Mouse (Mus musculus) hindbrain, embryonic 13.5 days (tissue): ENCODE measurements around the gene Gsg1l. TPM values are rescaled to one million over a fixed set of nuclear protein-coding genes. Genes with fewer than 3 reads are reported as not detected.

Experiments used
- ATAC-seq: fragments of 200-750 bp; cut with Nextera tagmentation; 2 replicates; pipeline ENCODE4 v1.8.0; 2017; ENCODE audit warnings: moderate TSS enrichment; ENCODE audit not compliant: low FRiP score
- H3K27ac ChIP-seq: fragments of 300-500 bp; sonication (generic); 2 replicates; pipeline ENCODE4 v1.5.1; 2015; ENCODE audit warnings: inconsistent platforms, mild to moderate bottlenecking, moderate library complexity
- H3K27me3 ChIP-seq: fragments of 300-500 bp; sonication (generic); 2 replicates; pipeline ENCODE4 v1.6.1; 2015; ENCODE audit warnings: mild to moderate bottlenecking, inconsistent platforms
- H3K36me3 ChIP-seq: fragments of 300-500 bp; sonication (generic); 2 replicates; pipeline ENCODE4 v1.6.1; 2015; ENCODE audit warnings: mild to moderate bottlenecking, inconsistent platforms
- H3K4me1 ChIP-seq: fragments of 300-500 bp; sonication (generic); replicated peaks from 2 replicates; pipeline ENCODE4 v1.6.1; 2015; ENCODE audit warnings: inconsistent platforms
- H3K4me2 ChIP-seq: fragments of 300-500 bp; sonication (generic); 2 replicates; pipeline ENCODE4 v1.6.1; 2015; ENCODE audit warnings: inconsistent platforms, mild to moderate bottlenecking, moderate library complexity
- H3K4me3 ChIP-seq: fragments of 300-500 bp; sonication (generic); 2 replicates; pipeline ENCODE4 v1.5.1; 2015; ENCODE audit warnings: mild to moderate bottlenecking, inconsistent platforms
- H3K9ac ChIP-seq: fragments of 300-500 bp; sonication (generic); 2 replicates; pipeline ENCODE4 v1.6.1; 2015; ENCODE audit warnings: mild to moderate bottlenecking, inconsistent platforms
- H3K9me3 ChIP-seq: fragments of 300-500 bp; sonication (generic); 2 replicates; pipeline ENCODE4 v1.6.1; 2016; ENCODE audit warnings: inconsistent platforms
- WGBS: fragments of 180-500 bp; shearing (Covaris S2); methylation state at CpG from one replicate; pipeline ENCODE4 v1.1.7; 2015; 5-methylcytosine and 5-hydroxymethylcytosine counted together
- polyA plus RNA-seq: library from polyadenylated mRNA; unstranded; fragments of >200 nt; fragmentation: Nextera tagmentation; extraction: Ambion mirVana; gene quantifications from 2 replicates; pipeline ENCODE4 v1.2.1, GENCODE M21; 2015

The Gsg1l gene
- polyA plus RNA-seq, 1 experiment from 2014 or later = 8.8 TPM

GRCm38 (mm10) chr7:125888373-125888772 is 193.8 kb downstream of the Gsg1l start:
- ATAC-seq = no peak
- Histone ChIP-seq H3K4me3 (no peak overlapping the region), H3K9ac (no peak overlapping the region; the same call in 1 of the 2 replicates), H3K4me2 (no peak overlapping the region), H3K9me3 (no peaks in the 10 kb centered on the region), H3K27ac (peak overlapping the region; percentile 30; the same call in 1 of the 2 replicates), H3K36me3 (no peaks in the 10 kb centered on the region), H3K27me3 (no peaks in the 10 kb centered on the region), H3K4me1 (peaks cover 25% of the 10 kb centered on the region)
- 51% methylated on average over 12 of the region's 12 CpGs for WGBS

DNA sequence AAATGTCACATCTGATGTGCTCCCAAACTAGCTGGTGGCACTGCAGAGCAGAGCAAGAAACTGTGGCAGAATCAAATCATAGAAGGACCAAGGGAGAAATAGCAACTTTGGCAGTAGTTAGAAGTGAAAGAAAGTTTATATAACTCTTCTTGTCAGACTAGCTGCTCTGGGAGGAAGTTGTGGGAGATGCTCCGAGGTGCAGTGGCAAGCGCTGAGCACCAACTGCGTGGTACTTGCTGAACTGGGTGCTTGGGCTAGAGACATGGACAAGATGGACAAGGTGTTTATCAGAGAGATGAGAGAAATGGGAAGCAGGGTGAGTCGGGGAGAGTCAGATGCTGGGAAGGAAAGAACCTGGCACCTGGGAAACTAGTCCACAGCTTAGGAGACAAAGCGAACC is 194.4 kb downstream of the Gsg1l start:
- Histone ChIP-seq H3K4me3 (no peak overlapping the region), H3K27ac (no peak overlapping the region), H3K9me3 (no peaks in the 10 kb centered on the region), H3K4me2 (no peak overlapping the region), H3K27me3 (no peaks in the 10 kb centered on the region), H3K4me1 (peaks cover 25% of the 10 kb centered on the region), H3K9ac (no peak overlapping the region; the same call in 1 of the 2 replicates), H3K36me3 (no peaks in the 10 kb centered on the region)
- no peak for ATAC-seq
- WGBS = 88% methylated on average over 5 of the region's 5 CpGs

DNA sequence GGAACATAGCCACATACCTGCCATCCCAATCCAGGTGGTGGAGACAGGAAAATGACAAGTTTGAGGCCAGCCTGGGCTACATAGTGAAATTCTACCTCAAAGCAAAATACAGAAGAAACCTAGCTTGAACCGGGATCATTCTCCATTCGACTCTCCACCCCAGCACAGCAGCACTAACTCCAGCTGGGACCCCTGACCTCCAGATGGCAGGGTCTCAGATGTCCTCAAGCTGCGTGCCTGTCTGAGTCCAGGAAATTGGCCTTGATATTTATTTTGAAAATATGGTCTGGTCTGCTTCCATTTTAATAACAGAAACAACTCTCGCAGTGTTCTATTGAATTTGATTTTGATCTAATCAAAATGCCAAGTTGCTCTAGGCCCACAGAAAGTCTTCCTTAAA is 195.1 kb downstream of the Gsg1l start:
- H3K4me2 ChIP-seq = no peak overlapping the region
- no peak for ATAC-seq
- 55% methylated on average over 4 of the region's 4 CpGs for WGBS

DNA sequence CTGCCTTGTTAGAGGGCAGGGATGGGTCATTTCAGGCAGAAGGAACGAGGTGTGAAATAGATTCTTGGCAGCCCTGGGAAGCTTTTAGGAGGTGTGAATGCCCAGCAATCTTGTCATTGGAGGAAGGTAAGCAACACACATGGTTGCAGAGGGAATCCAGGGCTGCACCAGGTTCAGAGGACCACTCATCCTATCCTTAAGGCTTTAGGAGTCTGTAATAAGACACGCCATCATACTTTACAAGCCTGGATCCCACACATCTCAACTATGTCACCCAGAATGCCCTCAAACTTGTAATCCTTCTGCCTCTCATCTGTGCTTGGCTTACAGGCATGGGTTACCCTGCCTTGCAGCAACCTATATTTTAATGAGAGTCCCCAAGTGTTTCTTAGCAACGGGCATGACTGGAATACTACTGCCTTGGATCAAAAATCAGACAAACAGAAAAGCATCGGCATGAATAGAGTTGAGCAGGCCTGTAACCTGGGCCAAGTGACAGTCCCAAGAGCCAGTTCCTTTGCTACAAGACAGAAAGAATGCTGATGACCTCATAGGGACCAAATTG is 196.0 kb downstream of the Gsg1l start:
- Histone ChIP-seq H3K27me3 (no peaks in the 10 kb centered on the region), H3K9me3 (no peaks in the 10 kb centered on the region), H3K4me3 (no peak overlapping the region), H3K9ac (no peak overlapping the region), H3K4me2 (no peak overlapping the region), H3K36me3 (no peaks in the 10 kb centered on the region), H3K27ac (no peak overlapping the region; the same call in 1 of the 2 replicates), H3K4me1 (peaks cover 25% of the 10 kb centered on the region)
- WGBS = 58% methylated on average over 4 of the region's 4 CpGs
- ATAC-seq = 0 out of 2 replicates have a peak, but pooled peaks have one; percentile 11

More for the DNA sequence above, 195.1 kb downstream of the Gsg1l start:
- Histone ChIP-seq H3K4me3 (no peak overlapping the region), H3K27me3 (no peaks in the 10 kb centered on the region), H3K4me1 (peaks cover 25% of the 10 kb centered on the region), H3K9ac (no peak overlapping the region), H3K27ac (no peak overlapping the region), H3K36me3 (no peaks in the 10 kb centered on the region), H3K9me3 (no peaks in the 10 kb centered on the region)

GRCm38 (mm10) chr7:125883232-125883631 is 199.0 kb downstream of the Gsg1l start:
- Histone ChIP-seq H3K27ac (no peak overlapping the region), H3K27me3 (no peaks in the 10 kb centered on the region), H3K4me1 (peaks cover 19% of the 10 kb centered on the region), H3K9ac (no peak overlapping the region), H3K36me3 (no peaks in the 10 kb centered on the region), H3K4me2 (no peak overlapping the region), H3K9me3 (no peaks in the 10 kb centered on the region), H3K4me3 (no peak overlapping the region)
- no peak for ATAC-seq
- 78% methylated on average over 2 of the region's 2 CpGs for WGBS

- Histone ChIP-seq H3K36me3 (no peaks in the 10 kb centered on the region), H3K9ac (no peak overlapping the region), H3K9me3 (no peaks in the 10 kb centered on the region), H3K4me1 (peaks cover 26% of the 10 kb centered on the region), H3K27ac (no peak overlapping the region; the same call in 1 of the 2 replicates), H3K27me3 (no peaks in the 10 kb centered on the region), H3K4me2 (no peak overlapping the region), H3K4me3 (no peak overlapping the region)
- 88% methylated on average over 4 of the region's 4 CpGs for WGBS
- no peak for ATAC-seq
These were observed 204.2 kb downstream of the Gsg1l start for GRCm38 (mm10) chr7:125878040-125878439.

DNA sequence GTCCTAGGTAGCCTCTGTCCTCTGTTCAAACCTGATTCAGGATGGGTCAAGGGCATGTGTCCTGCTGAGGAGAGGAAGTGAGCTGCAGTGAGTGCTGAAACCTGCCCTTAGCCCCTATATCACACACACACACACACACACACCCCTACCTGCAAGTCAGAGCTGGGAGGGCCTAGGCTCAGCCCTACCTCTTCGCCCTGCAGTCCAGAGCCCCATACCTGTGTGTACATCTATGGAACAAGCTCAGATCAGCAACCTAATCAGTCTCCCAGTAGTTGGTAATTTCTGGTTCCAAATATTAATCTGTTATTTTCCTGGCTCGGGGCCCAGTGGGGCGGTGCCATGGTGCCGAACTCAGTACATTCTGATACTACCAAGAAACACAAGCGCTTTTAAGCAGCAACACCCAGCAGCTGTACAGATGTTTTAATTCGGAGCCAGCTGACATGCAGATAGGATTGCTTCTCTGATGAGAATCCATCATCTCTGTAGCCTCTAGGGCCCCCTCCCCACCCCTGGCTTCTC is 208.2 kb downstream of the Gsg1l start:
- H3K27ac ChIP-seq = no peak overlapping the region
- WGBS = 78% methylated on average over 6 of the region's 6 CpGs
- ATAC-seq = no peak

GRCm38 (mm10) chr7:125872874-125873273 is 209.3 kb downstream of the Gsg1l start:
- Histone ChIP-seq H3K27ac (peak overlapping the region; percentile 81; the same call in 1 of the 2 replicates), H3K4me2 (no peak overlapping the region), H3K27me3 (no peaks in the 10 kb centered on the region), H3K9ac (no peak overlapping the region), H3K4me3 (no peak overlapping the region), H3K4me1 (peaks cover 54% of the 10 kb centered on the region), H3K36me3 (0 out of 2 replicates have a peak, but pooled peaks cover 3% of the 10 kb centered on the region), H3K9me3 (no peaks in the 10 kb centered on the region)
- no peak for ATAC-seq
- WGBS = 63% methylated on average over 3 of the region's 3 CpGs

More for the DNA sequence above, 208.2 kb downstream of the Gsg1l start:
- Histone ChIP-seq H3K4me1 (peaks cover 57% of the 10 kb centered on the region), H3K4me2 (no peak overlapping the region), H3K36me3 (no peaks in the 10 kb centered on the region), H3K9ac (no peak overlapping the region), H3K9me3 (no peaks in the 10 kb centered on the region), H3K4me3 (no peak overlapping the region), H3K27me3 (no peaks in the 10 kb centered on the region)

DNA sequence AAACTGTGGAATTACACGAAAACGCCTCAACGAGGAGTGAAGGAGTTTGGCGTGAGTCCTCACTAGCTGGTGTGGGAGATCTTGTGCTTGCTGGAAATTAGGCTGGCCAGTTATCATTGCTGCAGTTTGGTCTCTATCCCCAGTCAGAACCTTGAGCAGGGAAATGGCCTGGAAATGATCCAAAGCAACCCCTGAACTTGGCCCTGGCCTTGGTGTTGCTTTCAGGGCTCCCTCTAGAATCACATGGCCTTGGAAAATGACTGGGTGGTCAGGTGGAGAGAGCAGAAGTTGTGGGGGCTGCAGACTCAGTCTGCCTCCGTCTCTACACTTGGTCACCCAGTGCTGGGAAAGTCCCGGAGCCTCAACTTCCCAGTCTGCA is 210.0 kb downstream of the Gsg1l start:
- no peak for ATAC-seq
- no peak overlapping the region for H3K4me2 ChIP-seq
- WGBS = 51% methylated on average over 6 of the region's 6 CpGs

GRCm38 (mm10) chr7:125871404-125872201 is 210.6 kb downstream of the Gsg1l start:
- peak; percentile 68 for ATAC-seq
- peaks cover 51% of the 10 kb centered on the region for H3K4me1 ChIP-seq
- no peaks in the 10 kb centered on the region for H3K9me3 ChIP-seq
- peaks cover 3% of the 10 kb centered on the region; the same call in 1 of the 2 replicates for H3K36me3 ChIP-seq
- peak overlapping the region; percentile 81 for H3K27ac ChIP-seq
- no peak overlapping the region for H3K4me3 ChIP-seq
- no peaks in the 10 kb centered on the region for H3K27me3 ChIP-seq
- peak overlapping the region; percentile 55; the same call in 1 of the 2 replicates for H3K9ac ChIP-seq
- 22% methylated on average over 12 of the region's 12 CpGs for WGBS
- no peak overlapping the region for H3K4me2 ChIP-seq

More for the DNA sequence above, 210.0 kb downstream of the Gsg1l start:
- Histone ChIP-seq H3K4me1 (peaks cover 51% of the 10 kb centered on the region), H3K27me3 (no peaks in the 10 kb centered on the region), H3K9me3 (no peaks in the 10 kb centered on the region), H3K9ac (no peak overlapping the region), H3K27ac (peak overlapping the region; percentile 81), H3K4me3 (no peak overlapping the region), H3K36me3 (0 out of 2 replicates have a peak, but pooled peaks cover 3% of the 10 kb centered on the region)

GRCm38 (mm10) chr7:125868570-125868969 is 213.6 kb downstream of the Gsg1l start:
- H3K27ac ChIP-seq = no peak overlapping the region
- H3K36me3 ChIP-seq = peaks cover 3% of the 10 kb centered on the region; the same call in 1 of the 2 replicates
- no peak for ATAC-seq
- no peaks in the 10 kb centered on the region for H3K9me3 ChIP-seq
- WGBS = 83% methylated on average over 3 of the region's 3 CpGs
- no peak overlapping the region for H3K4me3 ChIP-seq
- no peak overlapping the region for H3K4me2 ChIP-seq
- peaks cover 62% of the 10 kb centered on the region for H3K4me1 ChIP-seq
- no peak overlapping the region for H3K9ac ChIP-seq
- no peaks in the 10 kb centered on the region for H3K27me3 ChIP-seq

- Histone ChIP-seq H3K4me1 (peaks cover 30% of the 10 kb centered on the region), H3K27ac (peak overlapping the region; percentile 76), H3K36me3 (peaks cover 18% of the 10 kb centered on the region; the same call in 1 of the 2 replicates), H3K27me3 (no peaks in the 10 kb centered on the region), H3K9me3 (no peaks in the 10 kb centered on the region), H3K4me2 (no peak overlapping the region), H3K9ac (peak overlapping the region; percentile 30), H3K4me3 (no peak overlapping the region)
- WGBS = 42% methylated on average over 11 of the region's 11 CpGs
- peak; percentile 59 for ATAC-seq
These were observed 217.0 kb downstream of the Gsg1l start for GRCm38 (mm10) chr7:125865234-125865633.
